Mouse (Mus musculus) E14TG2a.4 (cell line): ENCODE results near the gene Emd.

Source experiments
- CTCF ChIP-seq: conservative IDR thresholded peaks from 2 replicates; pipeline ENCODE4 v1.5.1; 2014; ENCODE audit warnings: low read length
- NANOG ChIP-seq: IDR thresholded peaks from 2 replicates; pipeline ENCODE4 v1.6.1; 2014; ENCODE audit warnings: borderline replicate concordance, low read length, mixed read lengths
- POU5F1 ChIP-seq: IDR thresholded peaks from 2 replicates; pipeline ENCODE4 v1.6.1; 2014; ENCODE audit warnings: low read length, borderline replicate concordance

GRCm38 (mm10) chrX:74218496-74218895 is 36.0 kb upstream of the Emd start:
- TF ChIP-seq CTCF: no peak
- no peak for TF ChIP-seq NANOG
- TF ChIP-seq POU5F1: no peak
